Mouse (Mus musculus) frontal cortex, postnatal 36 days (tissue): ENCODE results near the gene Pcca.

Source experiments
- DNase-seq, 2 experiments: peaks; one replicate each; pipeline ENCODE4 v3.0.0; 2022; ENCODE audit warnings: low spot score in 2 of 2

The Pcca gene

GRCm38 (mm10) chr14:122936460-122936859 is 402.3 kb downstream of the Pcca start:
- DNase-seq = no peak
